8 mouse cellular contexts compared by ENCODE assay signal in the genomic region with DNA sequence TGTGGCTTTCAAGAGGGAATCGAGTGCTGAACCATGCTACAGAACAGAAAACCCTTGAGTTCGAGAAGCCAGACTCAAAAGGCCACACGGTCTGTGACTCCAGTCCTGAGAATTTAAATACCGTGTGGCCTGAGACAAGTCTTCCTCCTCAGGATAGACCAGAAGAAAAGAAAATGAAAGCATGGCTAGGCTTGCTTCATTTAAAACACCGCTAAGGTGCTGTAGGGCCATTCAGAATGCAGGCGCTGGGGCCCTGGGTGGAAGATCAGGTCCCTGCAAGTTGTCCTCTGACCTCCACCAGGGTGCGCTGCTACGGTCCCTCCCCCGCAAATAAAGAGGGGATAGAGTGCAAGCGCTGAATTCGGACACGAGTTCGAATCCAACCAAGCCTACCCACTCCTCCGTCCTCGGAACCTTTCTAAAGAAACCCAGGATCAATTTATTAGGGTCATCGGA. TPM values are rescaled to one million over a fixed set of nuclear protein-coding genes. Genes with fewer than 3 reads are reported as not detected.
DNase-seq lines count a peak whose midpoint lies in the region; ATAC-seq and TF ChIP-seq lines count a peak whose summit lies in the region.

No protein-coding gene starts in this region.

- peak overlapping the region; percentile 84 for H3K9ac ChIP-seq in hindbrain, embryonic 16.5 days (ENCODE audit: low read depth, low read length)
- H3K9ac ChIP-seq in liver, embryonic 13.5 days: peak overlapping the region; percentile 90

- intact Hi-C loops in left cerebral cortex, adult 2 months (cut with DNase I): loop anchor here (10.0 kb wide), 1 partner anchor 106 kb away; no protein-coding TSS in a partner anchor

- H3K4me1 ChIP-seq in erythroblast, embryonic 14.5 days (ENCODE audit: control insufficient read depth): peaks cover 26% of the 10 kb centered on the region
- H3K4me1 ChIP-seq in hindbrain, embryonic 16.5 days (ENCODE audit: control insufficient read depth, insufficient read depth, low read depth, low read length): peaks cover 2% of the 10 kb centered on the region
- peaks cover 24% of the 10 kb centered on the region for H3K4me1 ChIP-seq in liver, embryonic 13.5 days (replicated peaks)

- peaks cover 46% of the 10 kb centered on the region for H3K36me3 ChIP-seq in erythroblast, embryonic 14.5 days (ENCODE audit: control insufficient read depth)
- peaks cover 4% of the 10 kb centered on the region; the same call in 1 of the 2 replicates for H3K36me3 ChIP-seq in hindbrain, embryonic 16.5 days (ENCODE audit: control insufficient read depth, insufficient read depth, low read length)
- peaks cover 34% of the 10 kb centered on the region for H3K36me3 ChIP-seq in liver, embryonic 13.5 days

- H3K27me3 ChIP-seq in erythroblast, embryonic 14.5 days (ENCODE audit: control insufficient read depth): no peaks in the 10 kb centered on the region
- H3K27me3 ChIP-seq in hindbrain, embryonic 16.5 days (replicated peaks; ENCODE audit: control insufficient read depth, insufficient read depth, low read length): no peaks in the 10 kb centered on the region
- no peaks in the 10 kb centered on the region for H3K27me3 ChIP-seq in liver, embryonic 13.5 days

- peak; percentile 45 to 47 for DNase-seq in left cerebral cortex, adult 2 months (ENCODE audit: extremely low spot score in 1 of 2, low spot score in 2 of 2)
- DNase-seq in left cerebral cortex, adult 8-10 months (ENCODE audit: low spot score in 2 of 2): no peak
- peak; percentile 48 for DNase-seq in c-Kit-negative CD71-positive TER-119-positive erythroid progenitor cells, embryonic 14.5 days (ENCODE audit: low read depth, low spot score)
- peak; percentile 63 for DNase-seq in liver, embryonic 13.5 days
- DNase-seq in naive thymus-derived CD4-positive, alpha-beta T cell, adult 2 months (ENCODE audit: low read depth): peak; percentile 77
- DNase-seq in thymus, postnatal 0 days (ENCODE audit: low spot score): peak; percentile 71

- H3K27ac ChIP-seq in left cerebral cortex, adult 2 months: peak overlapping the region; percentile 80
- H3K27ac ChIP-seq in hindbrain, embryonic 16.5 days (ENCODE audit: low read depth, low read length): no peak overlapping the region
- H3K27ac ChIP-seq in liver, embryonic 13.5 days: peak overlapping the region; percentile 74

- peak; percentile 31 for TF ChIP-seq CTCF in left cerebral cortex, adult 2 months (IDR thresholded peaks at IDR 0.05)

- H3K9me3 ChIP-seq in erythroblast, embryonic 14.5 days (ENCODE audit: control insufficient read depth, low read length): peaks cover 13% of the 10 kb centered on the region
- no peaks in the 10 kb centered on the region for H3K9me3 ChIP-seq in hindbrain, embryonic 16.5 days (ENCODE audit: control insufficient read depth, low read length)
- H3K9me3 ChIP-seq in liver, embryonic 13.5 days (replicated peaks): peaks cover 11% of the 10 kb centered on the region; the same call in 1 of the 2 replicates

- peak overlapping the region; percentile 85 for H3K4me2 ChIP-seq in hindbrain, embryonic 16.5 days (ENCODE audit: low read length)
- H3K4me2 ChIP-seq in liver, embryonic 13.5 days: peak overlapping the region; percentile 80

- peak; percentile 17; the same call in 1 of the 2 replicates for ATAC-seq in hindbrain, embryonic 16.5 days
- ATAC-seq in liver, embryonic 13.5 days (ENCODE audit: low read depth): peak; percentile 72

- H3K4me3 ChIP-seq in left cerebral cortex, adult 2 months: peak overlapping the region; percentile 93
- H3K4me3 ChIP-seq in erythroblast, embryonic 14.5 days (replicated peaks): peak overlapping the region; percentile 76
- peak overlapping the region; percentile 67 for H3K4me3 ChIP-seq in hindbrain, embryonic 16.5 days (ENCODE audit: low read length)
- peak overlapping the region; percentile 76 for H3K4me3 ChIP-seq in liver, embryonic 13.5 days (replicated peaks)

- WGBS in hindbrain, embryonic 16.5 days: 13% methylated on average over 16 of the region's 16 CpGs
- WGBS in liver, embryonic 13.5 days (ENCODE audit: insufficient replicate concordance): 7% methylated on average over 16 of the region's 16 CpGs

RNA-seq across cellular contexts. Expression of gene Rfc5, which starts 0.5 kb away (rescaled TPM):
- 10 to 100 TPM; 16.1 to 16.7 TPM for total RNA-seq in left cerebral cortex, adult 2 months (2021)
- 10 to 100 TPM; 11.6 to 18.0 (median 16.3) TPM for total RNA-seq in left cerebral cortex, adult 8-10 months (2022)
- polyA plus RNA-seq in erythroblast, embryonic 14.5 days (2012): 5.0 and 5.2 TPM in 2 replicates
- polyA plus RNA-seq in hindbrain, embryonic 16.5 days (2015; fragmentation: Nextera tagmentation; extraction: Ambion mirVana): 31.9 and 32.7 TPM in 2 replicates
- polyA plus RNA-seq in liver, embryonic 13.5 days (2015; fragmentation: Nextera tagmentation; extraction: Ambion mirVana): 69.9 and 71.9 TPM in 2 replicates
- polyA plus RNA-seq in thymus, postnatal 0 days (2015; fragmentation: Nextera tagmentation; extraction: Ambion mirVana): 95.8 and 98.6 TPM in 2 replicates

RNA-seq across cellular contexts. Expression of gene Ksr2, which starts 25.5 kb away (rescaled TPM):
- 10 to 100 TPM; 40.8 to 47.2 TPM for total RNA-seq in left cerebral cortex, adult 2 months (2021)
- 10 to 100 TPM; 40.3 to 43.9 (median 41.3) TPM for total RNA-seq in left cerebral cortex, adult 8-10 months (2022)
- under 0.01 TPM in 1 of 2 replicates, not detected in the other for polyA plus RNA-seq in erythroblast, embryonic 14.5 days (2012)
- polyA plus RNA-seq in hindbrain, embryonic 16.5 days (2015; fragmentation: Nextera tagmentation; extraction: Ambion mirVana): 6.0 and 6.3 TPM in 2 replicates
- 0.02 and 0.05 TPM in 2 replicates for polyA plus RNA-seq in liver, embryonic 13.5 days (2015; fragmentation: Nextera tagmentation; extraction: Ambion mirVana)
- polyA plus RNA-seq in thymus, postnatal 0 days (2015; fragmentation: Nextera tagmentation; extraction: Ambion mirVana): 0.12 and 0.20 TPM in 2 replicates

RNA-seq across cellular contexts. Expression of gene Wsb2, which starts 31.2 kb away (rescaled TPM):
- total RNA-seq in left cerebral cortex, adult 2 months (2021): 100 to 1,000 TPM; 302 TPM
- total RNA-seq in left cerebral cortex, adult 8-10 months (2022): 100 to 1,000 TPM; 263 to 297 (median 279) TPM
- 0.45 and 0.53 TPM in 2 replicates for polyA plus RNA-seq in erythroblast, embryonic 14.5 days (2012)
- 200 and 278 TPM in 2 replicates for polyA plus RNA-seq in hindbrain, embryonic 16.5 days (2015; fragmentation: Nextera tagmentation; extraction: Ambion mirVana)
- polyA plus RNA-seq in liver, embryonic 13.5 days (2015; fragmentation: Nextera tagmentation; extraction: Ambion mirVana): 19.4 and 19.8 TPM in 2 replicates
- 51.3 and 59.8 TPM in 2 replicates for polyA plus RNA-seq in thymus, postnatal 0 days (2015; fragmentation: Nextera tagmentation; extraction: Ambion mirVana)

Comparison
In these comparisons a context has a peak if more than half of its experiments do, and no peak if none do; other contexts are left out.
1. DNase-seq: peak in left cerebral cortex, adult 2 months (2 of 2), c-Kit-negative CD71-positive TER-119-positive erythroid progenitor cells, embryonic 14.5 days (single experiment), liver, embryonic 13.5 days (single experiment), naive thymus-derived CD4-positive, alpha-beta T cell, adult 2 months (single experiment) and thymus, postnatal 0 days (single experiment); none in left cerebral cortex, adult 8-10 months (0 of 2).
2. RNA of gene Wsb2, which starts 31.2 kb away (polyA plus RNA-seq): 200 to 278 TPM in hindbrain, embryonic 16.5 days, 51.3 to 59.8 TPM in thymus, postnatal 0 days and 19.4 to 19.8 TPM in liver, embryonic 13.5 days; 0.45 to 0.53 TPM in erythroblast, embryonic 14.5 days; every median in the first group is over 10 times any median in the second.
3. Peak in every context shown above with its lines, with median percentiles within 50 percentile points of each other: H3K4me3 ChIP-seq.